Mouse (Mus musculus): ENCODE results near the gene Xpnpep3.

DNA sequence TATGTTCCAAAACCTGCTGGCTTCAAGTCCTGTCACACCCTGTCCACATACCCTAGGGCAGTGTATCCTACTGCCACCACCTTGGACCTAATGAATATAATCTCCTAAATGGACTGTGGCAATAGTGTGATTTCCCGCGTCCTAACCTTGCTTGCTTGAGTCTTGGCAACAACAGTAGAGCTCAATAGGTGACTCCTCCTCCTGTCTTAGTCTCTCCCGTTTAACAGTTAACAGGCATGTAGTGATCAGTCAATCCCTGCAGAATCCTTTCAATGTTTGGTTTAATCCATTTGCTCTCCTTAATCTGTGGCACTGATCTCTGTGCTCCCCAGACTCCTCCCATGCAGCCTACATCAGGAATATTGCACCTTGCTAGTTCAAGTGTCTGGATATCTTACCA is 5.1 kb downstream of the Xpnpep3 start:
- TF ChIP-seq CTCF (conservative IDR thresholded peaks at IDR 0.05; ENCODE audit: low read length), result no peak
- no peak for TF ChIP-seq POU5F1 (IDR thresholded peaks at IDR 0.05; ENCODE audit: borderline replicate concordance, low read length)
- no peak for TF ChIP-seq NANOG (IDR thresholded peaks at IDR 0.05; ENCODE audit: borderline replicate concordance, low read length)
